Mouse (Mus musculus): ENCODE data around the gene Spats2l. TPM values are rescaled to one million over a fixed set of nuclear protein-coding genes. Genes with fewer than 3 reads are reported as not detected.

Spats2l gene
- polyA plus RNA-seq (2011; ENCODE audit: insufficient read depth, insufficient read length, low replicate concordance, missing spikeins), result 1.6 TPM in 1 of 2 replicates, not detected in the other

GRCm38 (mm10) chr1:57774001-57774667 is at the start of gene Spats2l:
Gene Spats2l (plus strand): TSS chr1:57774162.
- Histone ChIP-seq H3K4me1 (ENCODE audit: control insufficient read depth, insufficient read depth, low read length) (no peaks in the 10 kb centered on the region), H3K27ac (ENCODE audit: control insufficient read depth, insufficient read depth, low read depth, low read length, poor library complexity) (no peak within 1 kb of the TSS), H3K4me3 (replicated peaks; ENCODE audit: control insufficient read depth, low read depth, low read length) (no peak within 1 kb of the TSS)
- TF ChIP-seq POLR2A (IDR thresholded peaks at IDR 0.05; ENCODE audit: borderline replicate concordance, control insufficient read depth, low read depth, low read length), result no peak
- no peak for TF ChIP-seq CTCF (IDR thresholded peaks at IDR 0.05; ENCODE audit: control insufficient read depth, insufficient read depth, low read length)
- WGBS, result 2% methylated on average over 22 of the region's 22 CpGs

GRCm38 (mm10) chr1:57725268-57725667 is 48.7 kb upstream of the Spats2l start:
- H3K27ac ChIP-seq (ENCODE audit: control insufficient read depth, insufficient read depth, low read depth, low read length, poor library complexity), result no peak overlapping the region
- H3K4me1 ChIP-seq (ENCODE audit: control insufficient read depth, insufficient read depth, low read length), result no peaks in the 10 kb centered on the region
- H3K4me3 ChIP-seq (replicated peaks; ENCODE audit: control insufficient read depth, low read depth, low read length), result no peak overlapping the region
- WGBS, result 80% methylated on average over 5 of the region's 5 CpGs
- TF ChIP-seq CTCF (IDR thresholded peaks at IDR 0.05; ENCODE audit: control insufficient read depth, insufficient read depth, low read length) (no peak), POLR2A (IDR thresholded peaks at IDR 0.05; ENCODE audit: borderline replicate concordance, control insufficient read depth, low read depth, low read length) (no peak)

GRCm38 (mm10) chr1:57735877-57736276 is 38.1 kb upstream of the Spats2l start:
- Histone ChIP-seq H3K27ac (ENCODE audit: control insufficient read depth, insufficient read depth, low read depth, low read length, poor library complexity) (no peak overlapping the region), H3K4me3 (replicated peaks; ENCODE audit: control insufficient read depth, low read depth, low read length) (no peak overlapping the region), H3K4me1 (ENCODE audit: control insufficient read depth, insufficient read depth, low read length) (no peaks in the 10 kb centered on the region)
- TF ChIP-seq CTCF (IDR thresholded peaks at IDR 0.05; ENCODE audit: control insufficient read depth, insufficient read depth, low read length), result no peak
- TF ChIP-seq POLR2A (IDR thresholded peaks at IDR 0.05; ENCODE audit: borderline replicate concordance, control insufficient read depth, low read depth, low read length), result no peak
- WGBS, result 72% methylated on average over 4 of the region's 4 CpGs

GRCm38 (mm10) chr1:57741740-57742139 is 32.2 kb upstream of the Spats2l start:
- Histone ChIP-seq H3K4me1 (ENCODE audit: control insufficient read depth, insufficient read depth, low read length) (no peaks in the 10 kb centered on the region), H3K4me3 (replicated peaks; ENCODE audit: control insufficient read depth, low read depth, low read length) (no peak overlapping the region), H3K27ac (ENCODE audit: control insufficient read depth, insufficient read depth, low read depth, low read length, poor library complexity) (no peak overlapping the region)
- 83% methylated on average over 8 of the region's 8 CpGs for WGBS
- TF ChIP-seq CTCF (IDR thresholded peaks at IDR 0.05; ENCODE audit: control insufficient read depth, insufficient read depth, low read length) (no peak), POLR2A (IDR thresholded peaks at IDR 0.05; ENCODE audit: borderline replicate concordance, control insufficient read depth, low read depth, low read length) (no peak)

- Histone ChIP-seq H3K4me1 (ENCODE audit: control insufficient read depth, insufficient read depth, low read length) (no peaks in the 10 kb centered on the region), H3K27ac (ENCODE audit: control insufficient read depth, insufficient read depth, low read depth, low read length, poor library complexity) (no peak overlapping the region), H3K4me3 (replicated peaks; ENCODE audit: control insufficient read depth, low read depth, low read length) (no peak overlapping the region)
- TF ChIP-seq POLR2A (IDR thresholded peaks at IDR 0.05; ENCODE audit: borderline replicate concordance, control insufficient read depth, low read depth, low read length) (no peak), CTCF (IDR thresholded peaks at IDR 0.05; ENCODE audit: control insufficient read depth, insufficient read depth, low read length) (no peak)
- WGBS, result 76% methylated on average over 2 of the region's 2 CpGs
Observed at GRCm38 (mm10) chr1:57742266-57742665, 31.7 kb upstream of the Spats2l start.

- TF ChIP-seq POLR2A (IDR thresholded peaks at IDR 0.05; ENCODE audit: borderline replicate concordance, control insufficient read depth, low read depth, low read length), result no peak
- TF ChIP-seq CTCF (IDR thresholded peaks at IDR 0.05; ENCODE audit: control insufficient read depth, insufficient read depth, low read length), result no peak
Observed at GRCm38 (mm10) chr1:57751781-57752180, 22.2 kb upstream of the Spats2l start.

GRCm38 (mm10) chr1:57766396-57766795 is 7.6 kb upstream of the Spats2l start:
- no peak for TF ChIP-seq POLR2A (IDR thresholded peaks at IDR 0.05; ENCODE audit: borderline replicate concordance, control insufficient read depth, low read depth, low read length)
- TF ChIP-seq CTCF (IDR thresholded peaks at IDR 0.05; ENCODE audit: control insufficient read depth, insufficient read depth, low read length), result no peak
- H3K27ac ChIP-seq (ENCODE audit: control insufficient read depth, insufficient read depth, low read depth, low read length, poor library complexity), result no peak overlapping the region
- H3K4me3 ChIP-seq (replicated peaks; ENCODE audit: control insufficient read depth, low read depth, low read length), result no peak overlapping the region
- 87% methylated on average over 7 of the region's 7 CpGs for WGBS
- H3K4me1 ChIP-seq (ENCODE audit: control insufficient read depth, insufficient read depth, low read length), result no peaks in the 10 kb centered on the region

More at GRCm38 (mm10) chr1:57751781-57752180, 22.2 kb upstream of the Spats2l start:
- 69% methylated on average over 3 of the region's 3 CpGs for WGBS
- no peak overlapping the region for H3K27ac ChIP-seq (ENCODE audit: control insufficient read depth, insufficient read depth, low read depth, low read length, poor library complexity)
- H3K4me3 ChIP-seq (replicated peaks; ENCODE audit: control insufficient read depth, low read depth, low read length), result no peak overlapping the region
- no peaks in the 10 kb centered on the region for H3K4me1 ChIP-seq (ENCODE audit: control insufficient read depth, insufficient read depth, low read length)

- Histone ChIP-seq H3K4me1 (ENCODE audit: control insufficient read depth, insufficient read depth, low read length) (no peaks in the 10 kb centered on the region), H3K4me3 (replicated peaks; ENCODE audit: control insufficient read depth, low read depth, low read length) (no peak overlapping the region), H3K27ac (ENCODE audit: control insufficient read depth, insufficient read depth, low read depth, low read length, poor library complexity) (no peak overlapping the region)
- TF ChIP-seq CTCF (IDR thresholded peaks at IDR 0.05; ENCODE audit: control insufficient read depth, insufficient read depth, low read length) (no peak), POLR2A (IDR thresholded peaks at IDR 0.05; ENCODE audit: borderline replicate concordance, control insufficient read depth, low read depth, low read length) (no peak)
- 74% methylated on average over 5 of the region's 5 CpGs for WGBS
Observed at GRCm38 (mm10) chr1:57773326-57773725, 636 bp upstream of the Spats2l start.

All from bone marrow, adult 2 months (tissue).